Mouse (Mus musculus): Measurements from ENCODE around the gene Gm49340. TPM values are rescaled to one million over a fixed set of nuclear protein-coding genes. Genes with fewer than 3 reads are reported as not detected.

Gene Gm49340
- polyA plus RNA-seq, 1 experiment = not detected

DNA sequence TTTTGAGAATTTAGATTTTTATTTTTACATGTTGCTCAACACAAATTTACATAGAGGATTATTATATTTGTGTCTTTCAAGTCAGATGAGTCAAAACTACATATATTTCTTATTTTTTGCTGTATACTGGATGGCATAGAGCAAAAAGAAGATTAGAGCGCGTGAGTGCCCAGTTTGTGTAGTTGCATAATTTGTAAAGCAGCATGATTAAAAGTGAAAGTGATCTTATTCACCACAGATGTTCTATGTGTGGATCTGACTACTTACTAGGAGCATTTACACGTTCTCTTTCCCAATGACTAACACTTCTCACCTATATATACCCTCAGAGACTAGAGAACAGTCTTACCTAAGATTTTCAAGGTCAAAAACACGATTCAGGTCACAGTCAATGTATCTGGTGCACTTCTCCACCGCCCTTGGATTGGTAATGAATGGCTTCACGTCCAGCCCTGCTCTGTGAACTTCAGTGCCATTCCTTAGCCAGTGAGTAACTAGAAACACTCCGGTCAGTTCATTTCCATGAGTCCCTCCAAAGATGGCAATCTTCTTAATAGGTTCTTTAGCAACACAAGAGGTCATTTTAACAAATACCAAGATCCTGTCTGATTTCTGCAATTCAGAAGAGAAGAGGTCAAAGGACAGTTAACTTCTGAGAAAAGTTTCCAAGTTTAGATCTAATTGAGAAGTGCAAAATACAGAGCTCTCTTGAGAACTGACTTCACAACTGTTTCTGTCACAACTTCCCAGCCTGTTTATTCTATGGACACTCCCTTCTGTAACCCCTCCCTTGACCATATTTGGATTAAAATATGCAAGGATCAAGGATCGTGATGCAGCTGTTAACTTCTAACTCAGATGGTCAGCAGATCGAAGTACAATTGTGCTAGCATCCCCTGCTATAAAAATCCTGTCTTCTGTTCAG is 5.4 kb upstream of the Gm49340 start:
- H3K27ac ChIP-seq (ENCODE audit: insufficient read depth, low read length) = no peak overlapping the region
- no peak overlapping the region for H3K4me3 ChIP-seq (ENCODE audit: insufficient read depth, low read length)
- H3K4me1 ChIP-seq (ENCODE audit: control insufficient read depth, insufficient read depth, low read length) = 0 out of 2 replicates have a peak, but pooled peaks cover 3% of the 10 kb centered on the region
- TF ChIP-seq POLR2A (IDR thresholded peaks at IDR 0.05; ENCODE audit: low read depth, low read length) (no peak), CTCF (IDR thresholded peaks at IDR 0.05; ENCODE audit: borderline replicate concordance, insufficient read depth, low read length) (no peak)

DNA sequence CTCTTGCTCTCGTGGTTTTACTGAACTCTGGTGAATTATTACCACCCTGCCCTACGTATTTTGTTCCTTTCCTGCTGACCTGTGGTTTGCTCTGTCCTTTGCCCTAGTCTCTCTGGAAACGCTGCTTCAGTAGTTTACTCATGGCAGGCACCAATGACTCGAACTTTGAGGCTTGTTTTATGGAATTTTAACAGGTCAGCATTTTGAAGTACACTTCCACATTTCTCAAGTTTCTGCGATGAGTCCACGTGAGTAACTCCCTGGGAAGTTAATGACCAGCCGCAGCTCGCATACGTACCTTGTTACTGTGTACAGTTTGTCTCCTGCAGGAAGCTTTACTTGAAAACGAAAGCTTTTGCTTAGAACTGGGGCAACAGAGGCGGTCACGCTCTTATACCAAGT is 3.1 kb upstream of the Gm49340 start:
- Histone ChIP-seq H3K4me1 (ENCODE audit: control insufficient read depth, insufficient read depth, low read length) (0 out of 2 replicates have a peak, but pooled peaks cover 3% of the 10 kb centered on the region), H3K27ac (ENCODE audit: insufficient read depth, low read length) (peak overlapping the region; percentile 64), H3K4me3 (ENCODE audit: insufficient read depth, low read length) (no peak overlapping the region)
- TF ChIP-seq POLR2A (IDR thresholded peaks at IDR 0.05; ENCODE audit: low read depth, low read length) = no peak
- TF ChIP-seq CTCF (IDR thresholded peaks at IDR 0.05; ENCODE audit: borderline replicate concordance, insufficient read depth, low read length) = no peak

GRCm38 (mm10) chr11:73327361-73327760 is 2.2 kb upstream of the Gm49340 start:
- H3K4me1 ChIP-seq (ENCODE audit: control insufficient read depth, insufficient read depth, low read length) = 0 out of 2 replicates have a peak, but pooled peaks cover 3% of the 10 kb centered on the region
- no peak for TF ChIP-seq POLR2A (IDR thresholded peaks at IDR 0.05; ENCODE audit: low read depth, low read length)
- no peak for TF ChIP-seq CTCF (IDR thresholded peaks at IDR 0.05; ENCODE audit: borderline replicate concordance, insufficient read depth, low read length)
- H3K4me3 ChIP-seq (ENCODE audit: insufficient read depth, low read length) = no peak overlapping the region
- no peak overlapping the region for H3K27ac ChIP-seq (ENCODE audit: insufficient read depth, low read length)

GRCm38 (mm10) chr11:73333357-73333756 is 3.8 kb downstream of the Gm49340 start:
- no peak overlapping the region for H3K27ac ChIP-seq (ENCODE audit: insufficient read depth, low read length)
- H3K4me1 ChIP-seq (ENCODE audit: control insufficient read depth, insufficient read depth, low read length) = no peaks in the 10 kb centered on the region
- no peak overlapping the region for H3K4me3 ChIP-seq (ENCODE audit: insufficient read depth, low read length)
- no peak for TF ChIP-seq POLR2A (IDR thresholded peaks at IDR 0.05; ENCODE audit: low read depth, low read length)
- no peak for TF ChIP-seq CTCF (IDR thresholded peaks at IDR 0.05; ENCODE audit: borderline replicate concordance, insufficient read depth, low read length)

- H3K27ac ChIP-seq (ENCODE audit: insufficient read depth, low read length) = no peak overlapping the region
- TF ChIP-seq CTCF (IDR thresholded peaks at IDR 0.05; ENCODE audit: borderline replicate concordance, insufficient read depth, low read length) (no peak), POLR2A (IDR thresholded peaks at IDR 0.05; ENCODE audit: low read depth, low read length) (no peak)
- H3K4me3 ChIP-seq (ENCODE audit: insufficient read depth, low read length) = no peak overlapping the region
- H3K4me1 ChIP-seq (ENCODE audit: control insufficient read depth, insufficient read depth, low read length) = no peaks in the 10 kb centered on the region
Observed at GRCm38 (mm10) chr11:73336919-73337318, 7.4 kb downstream of the Gm49340 start.

GRCm38 (mm10) chr11:73350483-73350882 is 20.9 kb downstream of the Gm49340 start, which contains the start of gene Olfr20:
TSS of gene Olfr20 (plus strand) at chr11:73350783.
- no peak within 1 kb of the TSS for H3K4me3 ChIP-seq (ENCODE audit: insufficient read depth, low read length)

GRCm38 (mm10) chr11:73370946-73371345 is 41.4 kb downstream of the Gm49340 start, which contains the start of gene Olfr376:
TSS of gene Olfr376 (plus strand) at chr11:73371246.
- H3K4me1 ChIP-seq (ENCODE audit: control insufficient read depth, insufficient read depth, low read length) = no peaks in the 10 kb centered on the region
- no peak within 1 kb of the TSS for H3K4me3 ChIP-seq (ENCODE audit: insufficient read depth, low read length)
- no peak within 1 kb of the TSS for H3K27ac ChIP-seq (ENCODE audit: insufficient read depth, low read length)
- TF ChIP-seq CTCF (IDR thresholded peaks at IDR 0.05; ENCODE audit: borderline replicate concordance, insufficient read depth, low read length) (no peak), POLR2A (IDR thresholded peaks at IDR 0.05; ENCODE audit: low read depth, low read length) (no peak)

More at GRCm38 (mm10) chr11:73350483-73350882, 20.9 kb downstream of the Gm49340 start, which contains the start of gene Olfr20:
- H3K4me1 ChIP-seq (ENCODE audit: control insufficient read depth, insufficient read depth, low read length) = no peaks in the 10 kb centered on the region
- no peak within 1 kb of the TSS for H3K27ac ChIP-seq (ENCODE audit: insufficient read depth, low read length)
- TF ChIP-seq CTCF (IDR thresholded peaks at IDR 0.05; ENCODE audit: borderline replicate concordance, insufficient read depth, low read length) (no peak), POLR2A (IDR thresholded peaks at IDR 0.05; ENCODE audit: low read depth, low read length) (no peak)

DNA sequence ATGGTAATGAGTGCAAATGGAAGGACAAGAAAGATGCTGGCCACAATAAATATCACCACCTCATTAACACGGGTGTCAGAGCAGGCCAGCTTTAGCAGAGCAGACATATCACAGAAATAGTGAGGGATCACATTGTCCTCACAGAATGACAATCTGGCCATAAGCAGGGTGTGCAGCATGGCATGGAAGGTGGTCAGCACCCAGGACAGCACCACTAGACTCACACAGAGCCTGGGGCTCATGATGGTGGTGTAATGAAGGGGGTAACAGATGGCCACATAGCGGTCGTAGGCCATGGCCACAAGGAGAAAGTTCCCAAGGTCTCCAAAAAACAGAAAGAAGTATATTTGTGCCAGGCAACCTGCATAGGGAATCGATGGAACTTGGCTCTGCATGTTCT is 65.8 kb downstream of the Gm49340 start:
- Histone ChIP-seq H3K27ac (ENCODE audit: insufficient read depth, low read length) (no peak overlapping the region), H3K4me3 (ENCODE audit: insufficient read depth, low read length) (no peak overlapping the region), H3K4me1 (ENCODE audit: control insufficient read depth, insufficient read depth, low read length) (no peaks in the 10 kb centered on the region)
- no peak for TF ChIP-seq CTCF (IDR thresholded peaks at IDR 0.05; ENCODE audit: borderline replicate concordance, insufficient read depth, low read length)
- TF ChIP-seq POLR2A (IDR thresholded peaks at IDR 0.05; ENCODE audit: low read depth, low read length) = no peak

DNA sequence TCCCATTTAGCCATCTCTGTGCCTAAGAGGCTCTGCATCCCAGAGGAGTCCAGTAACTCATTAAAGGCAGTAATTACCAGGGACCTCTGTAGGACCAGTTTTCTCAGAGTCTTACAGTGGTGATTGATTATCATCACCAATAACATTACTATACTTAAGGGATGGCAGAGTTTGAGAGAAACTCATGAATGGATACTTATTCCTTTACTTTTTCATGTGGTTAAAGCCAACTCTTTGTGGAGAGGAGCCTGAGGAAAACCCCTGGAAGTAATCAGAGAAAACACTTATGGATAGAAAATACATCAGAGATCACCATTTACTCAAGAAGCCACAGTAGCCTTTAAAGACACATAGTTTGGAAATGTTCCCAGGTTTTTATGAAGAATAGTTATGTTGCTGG is 70.0 kb downstream of the Gm49340 start, which contains the start of gene Olfr1:
Gene Olfr1, minus strand, starts transcription at position 101 of the 400 bp plus-strand sequence.
- Histone ChIP-seq H3K4me1 (ENCODE audit: control insufficient read depth, insufficient read depth, low read length) (no peaks in the 10 kb centered on the region), H3K27ac (ENCODE audit: insufficient read depth, low read length) (no peak within 1 kb of the TSS), H3K4me3 (ENCODE audit: insufficient read depth, low read length) (no peak within 1 kb of the TSS)
- TF ChIP-seq CTCF (IDR thresholded peaks at IDR 0.05; ENCODE audit: borderline replicate concordance, insufficient read depth, low read length) (no peak), POLR2A (IDR thresholded peaks at IDR 0.05; ENCODE audit: low read depth, low read length) (no peak)

Other genes with a start within 250 kb of the Gm49340 start
- not detected in 2 replicates for gene Itgae, start 239.2 kb upstream of the Gm49340 start, polyA plus RNA-seq (2011; ENCODE audit: insufficient read length, low read depth, missing spikeins)
- 5.6 and 6.4 TPM in 2 replicates for gene Haspin, start 191.4 kb upstream of the Gm49340 start, polyA plus RNA-seq (2011; ENCODE audit: insufficient read length, low read depth, missing spikeins)
- gene P2rx5, start 169.3 kb upstream of the Gm49340 start, polyA plus RNA-seq (2011; ENCODE audit: insufficient read length, low read depth, missing spikeins) = 4.2 and 4.5 TPM in 2 replicates
- 37.9 and 40.7 TPM in 2 replicates for gene Emc6, start 152.7 kb upstream of the Gm49340 start, polyA plus RNA-seq (2011; ENCODE audit: insufficient read length, low read depth, missing spikeins)
- gene Tax1bp3, start 152.7 kb upstream of the Gm49340 start, polyA plus RNA-seq (2011; ENCODE audit: insufficient read length, low read depth, missing spikeins) = 129 and 131 TPM in 2 replicates
- gene Ctns, start 130.7 kb upstream of the Gm49340 start, polyA plus RNA-seq (2011; ENCODE audit: insufficient read length, low read depth, missing spikeins) = 17.9 and 22.1 TPM in 2 replicates
- 2.2 and 2.4 TPM in 2 replicates for gene Shpk, start 130.3 kb upstream of the Gm49340 start, polyA plus RNA-seq (2011; ENCODE audit: insufficient read length, low read depth, missing spikeins)
- gene Trpv1, start 95.4 kb upstream of the Gm49340 start, polyA plus RNA-seq (2011; ENCODE audit: insufficient read length, low read depth, missing spikeins) = not detected in 2 replicates
- not detected in 2 replicates for gene Trpv3, start 62.4 kb upstream of the Gm49340 start, polyA plus RNA-seq (2011; ENCODE audit: insufficient read length, low read depth, missing spikeins)
- 0.30 and 0.53 TPM in 2 replicates for gene Aspa, start 145 bp upstream of the Gm49340 start, polyA plus RNA-seq (2011; ENCODE audit: insufficient read length, low read depth, missing spikeins)
- gene Spata22, start within 50 bp of the Gm49340 start, polyA plus RNA-seq (2011; ENCODE audit: insufficient read length, low read depth, missing spikeins) = not detected in 2 replicates
- not detected in 2 replicates for gene Olfr20, start 21.0 kb downstream of the Gm49340 start, polyA plus RNA-seq (2011; ENCODE audit: insufficient read length, low read depth, missing spikeins)
- not detected in 2 replicates for gene Olfr376, start 41.5 kb downstream of the Gm49340 start, polyA plus RNA-seq (2011; ENCODE audit: insufficient read length, low read depth, missing spikeins)
- gene Olfr1, start 69.9 kb downstream of the Gm49340 start, polyA plus RNA-seq (2011; ENCODE audit: insufficient read length, low read depth, missing spikeins) = not detected in 2 replicates
- not detected in 2 replicates for gene Olfr378, start 98.7 kb downstream of the Gm49340 start, polyA plus RNA-seq (2011; ENCODE audit: insufficient read length, low read depth, missing spikeins)
- gene Olfr380, start 127.8 kb downstream of the Gm49340 start, polyA plus RNA-seq (2011; ENCODE audit: insufficient read length, low read depth, missing spikeins) = not detected in 2 replicates
- not detected in 2 replicates for gene Olfr381, start 161.9 kb downstream of the Gm49340 start, polyA plus RNA-seq (2011; ENCODE audit: insufficient read length, low read depth, missing spikeins)
- not detected in 2 replicates for gene Olfr382, start 187.5 kb downstream of the Gm49340 start, polyA plus RNA-seq (2011; ENCODE audit: insufficient read length, low read depth, missing spikeins)